Mouse (Mus musculus): Measurements from ENCODE around the gene Rps16. TPM values are rescaled to one million over a fixed set of nuclear protein-coding genes. Genes with fewer than 3 reads are reported as not detected.

Gene Rps16
- 534 and 573 TPM in 2 replicates for polyA plus RNA-seq (2015; fragmentation: Nextera tagmentation; extraction: Ambion mirVana)

DNA sequence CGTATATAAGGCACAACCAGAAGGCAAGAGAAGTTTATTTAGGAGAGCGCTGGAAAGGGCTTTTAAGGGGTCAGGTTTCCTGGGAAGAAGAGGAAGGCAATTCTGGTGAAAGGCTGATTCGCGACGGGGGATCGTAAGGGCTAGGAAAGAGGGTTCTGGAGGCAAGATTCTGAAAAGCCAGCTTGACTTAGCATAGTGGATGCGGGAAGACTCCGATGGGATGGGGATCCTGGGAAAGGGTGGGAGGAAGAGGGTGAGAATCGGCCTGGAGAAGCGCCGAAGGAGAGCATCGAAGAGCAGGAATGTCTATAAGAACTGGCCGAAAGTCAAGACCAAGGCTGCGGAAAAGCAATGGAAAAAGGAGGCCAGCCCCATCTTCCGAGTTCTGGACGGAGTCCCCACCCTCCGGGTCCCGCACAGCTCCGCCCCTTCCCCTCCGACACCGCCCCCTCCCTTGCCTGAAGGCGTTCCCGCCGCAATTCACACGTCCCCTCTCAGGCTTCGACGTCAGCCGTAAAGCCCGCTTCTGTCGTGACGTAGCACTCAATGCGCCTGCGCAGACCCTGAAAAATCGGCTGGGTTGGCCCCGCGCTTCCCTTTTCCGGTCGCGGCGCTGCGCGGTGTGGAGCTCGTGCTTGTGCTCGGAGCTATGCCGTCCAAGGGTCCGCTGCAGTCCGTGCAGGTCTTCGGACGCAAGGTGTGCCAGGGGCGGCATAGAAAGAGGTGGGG, at the start of gene Rps16:
Gene Rps16, plus strand, starts transcription at position 498 of the 729 bp plus-strand sequence.
- Histone ChIP-seq H3K4me3 (peak within 1 kb of the TSS; percentile 81), H3K4me2 (peak within 1 kb of the TSS; percentile 77), H3K4me1 (replicated peaks) (peaks cover 21% of the 10 kb centered on the region), H3K27me3 (no peaks in the 10 kb centered on the region), H3K9ac (peak within 1 kb of the TSS; percentile 97), H3K27ac (peak within 1 kb of the TSS; percentile 87), H3K36me3 (peaks cover 27% of the 10 kb centered on the region), H3K9me3 (replicated peaks) (no peaks in the 10 kb centered on the region)
- under 1% methylated on average over 50 of the region's 50 CpGs for WGBS
- peak; percentile 94 for ATAC-seq (replicated peaks; ENCODE audit: insufficient number of reproducible peaks, insufficient read depth, low FRiP score, low read depth)

DNA sequence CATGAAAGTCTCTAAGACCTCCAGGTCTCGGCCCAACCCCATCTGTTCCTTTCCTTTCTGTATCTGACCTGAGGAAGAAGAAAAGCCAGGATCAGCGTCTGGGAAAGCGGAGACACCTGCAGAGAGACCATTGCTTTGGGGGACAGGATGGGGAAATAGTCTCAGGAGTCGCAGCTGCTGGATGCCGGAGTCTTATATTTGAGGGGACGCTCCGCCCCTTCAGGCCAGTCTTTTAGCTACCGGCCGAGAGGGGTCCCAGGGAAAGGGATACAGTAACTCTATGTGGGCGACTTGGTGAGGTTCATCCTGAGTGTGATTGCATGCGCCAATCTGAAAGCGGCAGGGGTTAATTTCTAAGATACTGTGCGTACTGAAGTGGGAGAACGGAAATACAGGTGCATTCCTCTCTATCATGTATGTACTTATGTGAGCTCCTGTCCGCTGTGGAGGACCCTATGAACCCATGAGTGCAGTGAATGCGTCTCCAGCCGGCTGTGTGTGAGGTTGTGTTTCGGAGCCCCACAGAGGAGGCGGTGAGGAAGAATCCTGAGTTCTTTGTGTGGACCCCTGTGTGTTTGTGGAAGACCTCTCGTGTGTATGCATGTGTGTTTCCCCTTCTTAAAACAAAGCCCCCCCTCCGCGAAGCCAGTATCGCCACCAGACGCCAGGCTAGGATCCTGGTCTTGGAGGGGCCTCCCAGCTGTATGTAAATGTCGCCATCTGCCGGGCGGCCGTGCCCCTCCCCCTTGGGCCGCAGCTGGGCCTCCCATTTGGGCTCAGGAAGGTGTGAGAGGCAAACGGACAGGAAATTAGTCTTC, 48.6 kb upstream of the Rps16 start, which contains the start of gene Dll3:
Gene Dll3, minus strand, starts transcription at position 623 of the 818 bp plus-strand sequence.
- H3K4me3 ChIP-seq = peak within 1 kb of the TSS; percentile 41
- H3K27me3 ChIP-seq = peaks cover 65% of the 10 kb centered on the region

DNA sequence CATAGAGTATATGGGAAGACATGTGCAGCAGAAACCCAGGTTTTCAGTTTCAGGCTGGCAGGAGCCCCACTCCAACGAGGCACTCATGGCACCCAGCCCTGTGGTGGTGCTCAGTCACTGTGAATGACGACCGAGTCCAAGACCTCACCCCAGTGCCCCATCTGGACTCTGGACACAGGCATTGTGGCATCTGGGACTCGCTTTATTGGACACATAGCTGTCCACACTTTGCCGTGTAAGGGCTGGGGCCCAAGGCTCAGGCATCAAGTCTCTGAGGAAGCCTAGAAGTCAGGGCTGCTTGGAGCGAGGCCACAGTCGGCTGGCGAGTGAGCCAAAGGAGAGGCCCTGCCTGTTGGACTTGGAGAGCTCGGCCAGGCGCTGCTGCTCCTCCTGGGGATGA, 44.8 kb upstream of the Rps16 start:
- Histone ChIP-seq H3K27me3 (peaks cover 27% of the 10 kb centered on the region), H3K4me1 (replicated peaks) (peaks cover 17% of the 10 kb centered on the region), H3K27ac (no peak overlapping the region), H3K9ac (no peak overlapping the region), H3K36me3 (peaks cover 54% of the 10 kb centered on the region), H3K9me3 (replicated peaks) (no peaks in the 10 kb centered on the region), H3K4me2 (no peak overlapping the region), H3K4me3 (no peak overlapping the region)
- WGBS = 88% methylated on average over 10 of the region's 10 CpGs
- no peak for ATAC-seq (replicated peaks; ENCODE audit: insufficient number of reproducible peaks, insufficient read depth, low FRiP score, low read depth)

More for the DNA sequence above, 48.6 kb upstream of the Rps16 start, which contains the start of gene Dll3:
- ATAC-seq (replicated peaks; ENCODE audit: insufficient number of reproducible peaks, insufficient read depth, low FRiP score, low read depth) = 0 out of 2 replicates have a peak, but pooled peaks have one; percentile 51
- H3K9ac ChIP-seq = peak within 1 kb of the TSS; percentile 35
- H3K27ac ChIP-seq = no peak within 1 kb of the TSS
- 3% methylated on average over 30 of the region's 30 CpGs for WGBS
- H3K9me3 ChIP-seq (replicated peaks) = no peaks in the 10 kb centered on the region
- peaks cover 22% of the 10 kb centered on the region for H3K36me3 ChIP-seq
- H3K4me2 ChIP-seq = peak within 1 kb of the TSS; percentile 65
- H3K4me1 ChIP-seq (replicated peaks) = peaks cover 13% of the 10 kb centered on the region; the same call in 1 of the 2 replicates

DNA sequence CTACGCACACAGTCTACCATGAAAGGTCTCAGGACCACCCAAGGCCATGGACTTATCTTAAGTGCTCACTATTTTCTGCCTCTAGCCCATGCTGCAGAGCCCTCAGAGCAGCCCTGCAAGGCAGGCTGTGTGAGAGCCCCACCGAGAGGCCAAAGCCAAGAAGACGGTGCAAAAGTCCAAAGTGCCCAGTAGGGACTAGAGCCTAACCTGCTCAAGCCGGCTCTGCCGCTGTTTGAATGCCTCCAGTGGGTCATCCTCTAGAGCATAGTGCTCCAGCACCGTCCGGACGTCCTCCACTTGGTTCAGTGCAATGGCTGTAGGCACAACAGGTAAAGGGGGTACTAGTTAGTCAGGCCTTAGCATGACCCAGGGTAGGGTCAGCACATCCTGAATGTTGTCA, 44.2 kb upstream of the Rps16 start:
- ATAC-seq (replicated peaks; ENCODE audit: insufficient number of reproducible peaks, insufficient read depth, low FRiP score, low read depth) = no peak
- 90% methylated on average over 8 of the region's 8 CpGs for WGBS
- Histone ChIP-seq H3K36me3 (peaks cover 54% of the 10 kb centered on the region), H3K27me3 (peaks cover 21% of the 10 kb centered on the region), H3K4me1 (replicated peaks) (peaks cover 22% of the 10 kb centered on the region), H3K9ac (no peak overlapping the region), H3K9me3 (replicated peaks) (no peaks in the 10 kb centered on the region), H3K27ac (no peak overlapping the region), H3K4me3 (no peak overlapping the region), H3K4me2 (no peak overlapping the region)

DNA sequence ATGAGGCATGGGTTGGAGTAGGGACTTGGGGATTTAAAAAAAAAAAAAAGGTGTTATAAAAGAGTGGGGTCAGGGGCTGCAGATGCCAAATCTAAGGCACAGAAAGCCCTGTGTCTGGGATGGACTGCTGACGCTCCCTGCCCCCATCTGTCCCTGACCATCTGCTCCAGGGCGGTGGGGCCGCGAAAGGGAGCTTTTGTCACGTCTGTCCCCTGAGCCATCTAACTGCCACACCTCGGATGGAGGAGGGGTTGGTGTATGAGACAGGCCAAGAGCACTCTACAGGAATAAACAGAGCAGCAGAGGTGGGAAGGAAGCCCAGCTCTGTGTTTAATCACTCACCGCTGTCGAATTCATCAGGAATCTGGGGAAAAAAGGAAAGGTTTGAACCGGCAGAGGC, 40.7 kb upstream of the Rps16 start:
- no peak overlapping the region for H3K4me2 ChIP-seq
- H3K27ac ChIP-seq = no peak overlapping the region
- peaks cover 61% of the 10 kb centered on the region for H3K36me3 ChIP-seq
- ATAC-seq (replicated peaks; ENCODE audit: insufficient number of reproducible peaks, insufficient read depth, low FRiP score, low read depth) = no peak
- H3K9ac ChIP-seq = no peak overlapping the region
- 65% methylated on average over 9 of the region's 9 CpGs for WGBS
- H3K27me3 ChIP-seq = no peaks in the 10 kb centered on the region
- no peaks in the 10 kb centered on the region for H3K9me3 ChIP-seq (replicated peaks)
- peaks cover 17% of the 10 kb centered on the region for H3K4me1 ChIP-seq (replicated peaks)
- no peak overlapping the region for H3K4me3 ChIP-seq

DNA sequence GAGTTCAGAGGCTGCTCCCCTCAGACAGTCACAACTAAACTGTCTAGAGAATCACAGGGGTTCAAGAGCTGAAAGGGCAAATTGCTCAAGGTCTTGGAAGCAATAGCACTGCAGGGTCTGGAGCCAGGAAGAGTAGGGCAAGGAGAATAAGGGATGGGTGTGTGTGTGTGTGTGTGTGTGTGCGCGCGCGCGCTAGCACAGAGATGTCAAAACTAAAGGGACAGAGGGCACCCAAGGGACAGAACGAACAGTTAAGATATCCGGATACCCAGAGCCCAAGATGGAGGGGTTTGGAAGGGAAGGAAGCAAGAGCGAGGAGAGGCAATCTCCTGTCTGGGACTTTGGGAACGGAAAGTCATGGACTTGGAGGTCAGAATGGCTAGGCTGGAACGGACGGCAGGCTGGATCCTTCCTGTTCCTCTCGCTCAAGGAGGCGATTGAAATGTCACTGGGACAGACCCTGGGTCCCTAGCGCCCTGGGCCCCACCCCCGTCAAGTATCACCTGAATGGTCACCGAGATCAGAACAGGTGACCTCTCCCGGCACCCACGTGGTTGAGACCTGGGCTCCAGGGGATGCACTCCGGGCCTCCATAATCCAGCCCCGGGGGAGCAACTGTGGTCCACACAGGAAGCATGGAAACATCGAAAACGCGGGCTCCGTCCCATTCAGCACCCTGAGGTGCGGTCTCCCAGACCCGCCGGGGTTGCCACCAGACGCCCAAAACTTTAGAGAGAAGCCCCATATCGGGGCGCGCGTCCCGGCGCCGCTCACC, 39.1 kb upstream of the Rps16 start:
- Histone ChIP-seq H3K4me3 (peak overlapping the region; percentile 86), H3K27me3 (no peaks in the 10 kb centered on the region), H3K9ac (peak overlapping the region; percentile 94), H3K36me3 (peaks cover 61% of the 10 kb centered on the region), H3K27ac (peak overlapping the region; percentile 75), H3K4me2 (peak overlapping the region; percentile 89), H3K9me3 (replicated peaks) (no peaks in the 10 kb centered on the region), H3K4me1 (replicated peaks) (peaks cover 17% of the 10 kb centered on the region)
- 3% methylated on average over 35 of the region's 35 CpGs for WGBS
- peak; percentile 51 for ATAC-seq (replicated peaks; ENCODE audit: insufficient number of reproducible peaks, insufficient read depth, low FRiP score, low read depth)

DNA sequence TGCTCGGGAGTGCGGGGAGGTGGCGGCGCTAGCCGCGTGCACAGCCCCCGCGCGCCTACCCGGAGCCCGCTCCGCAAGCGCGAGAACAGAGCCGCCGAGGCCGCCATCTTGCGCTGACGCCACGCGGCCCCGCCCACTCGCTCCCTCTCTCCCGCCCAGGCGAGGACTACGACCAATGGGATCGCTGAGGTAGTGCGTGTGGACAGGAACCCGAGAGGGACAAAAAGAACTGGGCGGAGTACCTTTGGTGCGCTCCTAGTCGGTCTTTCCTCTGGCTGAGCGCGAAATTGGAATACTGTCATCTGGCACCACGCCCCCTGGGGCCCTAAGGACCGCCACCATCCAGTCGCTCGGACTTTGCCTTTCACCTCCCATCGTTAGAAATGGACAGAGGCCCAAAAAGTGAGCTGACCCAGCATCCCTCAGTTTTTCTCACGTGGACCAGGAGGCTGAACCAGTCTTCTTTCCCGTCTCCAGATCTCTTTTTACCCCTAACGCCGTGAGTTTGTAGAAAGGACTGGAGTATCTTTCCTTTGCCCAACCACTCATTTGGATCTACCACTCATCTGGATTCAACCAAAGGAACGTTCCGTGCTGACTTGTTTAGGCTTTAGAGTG, 38.4 kb upstream of the Rps16 start, which contains the start of gene Timm50:
Gene Timm50, minus strand, starts transcription at position 147 of the 618 bp plus-strand sequence.
- Histone ChIP-seq H3K4me2 (peak within 1 kb of the TSS; percentile 89), H3K9me3 (replicated peaks) (no peaks in the 10 kb centered on the region), H3K9ac (peak within 1 kb of the TSS; percentile 94), H3K4me3 (peak within 1 kb of the TSS; percentile 86), H3K27ac (peak within 1 kb of the TSS; percentile 75), H3K4me1 (replicated peaks) (peaks cover 17% of the 10 kb centered on the region), H3K27me3 (no peaks in the 10 kb centered on the region), H3K36me3 (peaks cover 61% of the 10 kb centered on the region)
- ATAC-seq (replicated peaks; ENCODE audit: insufficient number of reproducible peaks, insufficient read depth, low FRiP score, low read depth) = peak; percentile 95
- under 1% methylated on average over 45 of the region's 45 CpGs for WGBS

DNA sequence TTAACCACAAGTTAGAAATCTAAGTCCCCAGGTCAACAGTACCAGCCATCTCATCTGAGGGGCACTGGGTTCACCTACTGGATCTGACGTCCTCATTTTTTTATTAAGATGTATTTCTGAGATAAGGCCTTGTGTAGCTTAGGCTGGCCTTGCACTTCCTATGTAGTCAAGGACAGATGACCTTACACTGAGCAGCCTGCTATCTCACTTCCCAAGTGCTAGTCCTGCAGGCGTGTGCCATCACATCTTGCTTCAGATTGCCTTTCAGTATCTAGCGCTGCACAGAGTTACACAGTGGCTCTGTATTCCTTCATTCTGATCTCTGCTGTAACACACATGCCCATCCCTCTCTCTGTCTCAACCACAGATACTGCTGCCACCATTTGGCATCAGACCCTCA, 32.4 kb upstream of the Rps16 start:
- no peak for ATAC-seq (replicated peaks; ENCODE audit: insufficient number of reproducible peaks, insufficient read depth, low FRiP score, low read depth)
- 83% methylated on average over 3 of the region's 3 CpGs for WGBS
- no peaks in the 10 kb centered on the region for H3K4me1 ChIP-seq (replicated peaks)
- H3K9me3 ChIP-seq (replicated peaks) = no peaks in the 10 kb centered on the region
- no peaks in the 10 kb centered on the region for H3K27me3 ChIP-seq
- peaks cover 90% of the 10 kb centered on the region for H3K36me3 ChIP-seq
- no peak overlapping the region for H3K4me2 ChIP-seq
- H3K9ac ChIP-seq = no peak overlapping the region
- H3K4me3 ChIP-seq = no peak overlapping the region
- H3K27ac ChIP-seq = no peak overlapping the region

DNA sequence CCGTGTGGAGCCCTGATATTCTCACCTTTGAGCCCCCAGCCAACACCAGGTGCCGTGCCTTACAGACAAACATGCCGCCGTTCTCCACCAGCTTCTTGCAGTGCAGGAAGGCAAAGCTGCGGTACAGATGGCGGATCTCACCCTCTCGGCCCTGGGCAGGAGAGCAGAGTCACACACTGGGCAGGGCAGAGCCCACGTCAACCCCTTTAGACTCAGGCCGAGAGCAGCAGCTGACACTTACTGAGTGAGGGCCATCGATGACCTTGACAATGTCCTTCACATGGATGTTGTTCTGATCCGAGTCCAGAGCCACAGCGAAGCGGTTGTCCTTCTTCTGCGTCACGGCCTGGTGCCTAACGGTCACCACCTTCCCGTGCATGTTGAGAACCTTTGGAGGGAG, 31.7 kb upstream of the Rps16 start:
- WGBS = 87% methylated on average over 17 of the region's 17 CpGs
- Histone ChIP-seq H3K4me1 (replicated peaks) (no peaks in the 10 kb centered on the region), H3K4me3 (no peak overlapping the region), H3K27me3 (no peaks in the 10 kb centered on the region), H3K4me2 (no peak overlapping the region), H3K9ac (no peak overlapping the region), H3K27ac (no peak overlapping the region), H3K36me3 (peaks cover 96% of the 10 kb centered on the region), H3K9me3 (replicated peaks) (no peaks in the 10 kb centered on the region)
- no peak for ATAC-seq (replicated peaks; ENCODE audit: insufficient number of reproducible peaks, insufficient read depth, low FRiP score, low read depth)

DNA sequence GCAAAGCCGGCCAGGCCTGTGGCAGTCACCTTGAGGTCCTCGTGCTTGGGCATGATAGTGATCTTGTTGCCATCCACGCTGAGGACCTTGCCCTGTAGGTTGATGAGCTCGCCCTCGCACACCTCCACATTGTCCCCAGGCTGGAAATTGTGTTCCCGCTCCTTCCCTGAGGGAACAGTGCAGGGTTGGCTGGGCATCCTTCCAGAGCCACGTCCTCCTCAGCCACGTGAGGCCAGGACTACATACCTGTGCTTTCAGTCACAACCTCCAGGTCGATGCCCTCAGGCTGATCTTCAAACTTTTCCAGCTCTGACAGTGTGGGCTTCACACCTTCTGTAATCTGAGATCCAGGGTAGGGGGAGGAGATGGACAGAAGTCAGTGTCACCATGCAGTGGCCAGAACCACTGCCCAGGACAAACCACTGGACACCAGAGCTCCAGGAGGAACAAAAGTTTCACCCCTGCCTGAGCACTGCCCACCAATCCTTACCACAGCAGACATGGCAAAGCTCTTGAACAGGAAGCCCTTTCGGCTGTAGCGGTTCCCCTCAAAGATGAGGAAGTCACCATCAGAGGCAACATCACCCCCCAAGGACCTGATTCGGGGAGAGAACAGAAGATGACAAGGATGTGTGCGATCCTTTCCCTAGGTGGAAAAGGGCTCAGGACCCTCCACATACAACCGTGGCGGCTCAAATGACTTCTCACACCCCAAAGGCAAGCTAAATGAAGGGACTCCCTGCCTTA, 28.3 kb upstream of the Rps16 start:
- no peak overlapping the region for H3K9ac ChIP-seq
- peaks cover 98% of the 10 kb centered on the region for H3K36me3 ChIP-seq
- no peaks in the 10 kb centered on the region for H3K4me1 ChIP-seq (replicated peaks)
- H3K9me3 ChIP-seq (replicated peaks) = no peaks in the 10 kb centered on the region
- ATAC-seq (replicated peaks; ENCODE audit: insufficient number of reproducible peaks, insufficient read depth, low FRiP score, low read depth) = no peak
- H3K4me3 ChIP-seq = no peak overlapping the region
- no peaks in the 10 kb centered on the region for H3K27me3 ChIP-seq
- 89% methylated on average over 15 of the region's 15 CpGs for WGBS
- no peak overlapping the region for H3K27ac ChIP-seq
- no peak overlapping the region for H3K4me2 ChIP-seq
